Mouse (Mus musculus) CH12.LX (cell line): ENCODE measurements around the gene Ttc30b. TPM values are rescaled to one million over a fixed set of nuclear protein-coding genes. Genes with fewer than 3 reads are reported as not detected.

Source experiments
- DNase-seq: peaks from one replicate; pipeline ENCODE4 v3.0.0-alpha.2; 2013; ENCODE audit errors: extremely low read depth
- H3K27ac ChIP-seq: 2 replicates; pipeline ENCODE4 v1.5.1; 2012; ENCODE audit warnings: low read depth, mild to moderate bottlenecking, control low read depth, moderate library complexity; ENCODE audit not compliant: insufficient read depth
- H3K27me3 ChIP-seq: replicated peaks from 2 replicates; pipeline ENCODE3; 2012; ENCODE audit warnings: inconsistent platforms
- H3K36me3 ChIP-seq, 2 experiments: replicated peaks in 1 of 2; 2 replicates each; pipeline versions ENCODE3 to v1.6.1; 2012; ENCODE audit warnings: inconsistent platforms in 1 of 2, low read length in 1 of 2, mild to moderate bottlenecking in 1 of 2, mixed read lengths in 1 of 2, moderate library complexity in 1 of 2; ENCODE audit not compliant: control insufficient read depth in 1 of 2, insufficient read depth in 1 of 2
- H3K4me1 ChIP-seq, 2 experiments: 2 replicates each; pipeline ENCODE4 v1.6.1; 2012; ENCODE audit warnings: inconsistent platforms in 1 of 2, moderate library complexity in 1 of 2; ENCODE audit not compliant: insufficient read depth in 2 of 2, control insufficient read depth in 1 of 2
- H3K4me2 ChIP-seq: 2 replicates; pipeline ENCODE4 v1.6.1; 2012; ENCODE audit warnings: low read depth, mild to moderate bottlenecking, control low read depth; ENCODE audit not compliant: poor library complexity, insufficient read depth, severe bottlenecking
- H3K4me3 ChIP-seq, 3 experiments: fragments of 150-350 bp in 1 of 3; sonication (generic) in 1 of 3; replicated peaks in 1 of 3; 2 replicates each; pipeline versions ENCODE3 to v1.5.1; 2011 to 2012; ENCODE audit warnings: low read depth in 2 of 3, low read length in 2 of 3, mild to moderate bottlenecking in 2 of 3, moderate library complexity in 2 of 3, control low read depth in 1 of 3, improper control_type of control experiment in 1 of 3, inconsistent platforms in 1 of 3, mixed read lengths in 1 of 3; ENCODE audit not compliant: poor library complexity in 1 of 3
- H3K79me2 ChIP-seq: replicated peaks from 2 replicates; pipeline ENCODE4 v1.6.1; 2012; ENCODE audit warnings: mild to moderate bottlenecking, moderate library complexity; ENCODE audit not compliant: control insufficient read depth, poor library complexity, insufficient read depth, severe bottlenecking; ENCODE audit errors: extremely low read depth
- H3K9ac ChIP-seq: 2 replicates; pipeline ENCODE4 v1.6.1; 2012; ENCODE audit warnings: low read depth, mild to moderate bottlenecking, control low read depth, moderate library complexity; ENCODE audit not compliant: insufficient read depth
- H3K9me3 ChIP-seq: replicated peaks from 2 replicates; pipeline ENCODE3; 2012; ENCODE audit warnings: low read length, inconsistent platforms, mixed read lengths
- BHLHE40 ChIP-seq: IDR thresholded peaks from 2 replicates; pipeline ENCODE4 v1.6.1; 2011; ENCODE audit warnings: mild to moderate bottlenecking, low read depth, low read length, improper control_type of control experiment
- CHD1 ChIP-seq: IDR thresholded peaks from 2 replicates; pipeline ENCODE4 v1.6.1; 2012; ENCODE audit warnings: low read depth, low read length, improper control_type of control experiment, inconsistent platforms
- CTCF ChIP-seq, 2 experiments: IDR thresholded peaks in 1 of 2; conservative IDR thresholded peaks in 1 of 2; 2 replicates each; pipeline ENCODE4 v1.5.1; 2011 to 2012; ENCODE audit warnings: low read depth in 2 of 2, low read length in 2 of 2, improper control_type of control experiment in 1 of 2, inconsistent platforms in 1 of 2, mild to moderate bottlenecking in 1 of 2, moderate library complexity in 1 of 2
- E2F4 ChIP-seq: IDR thresholded peaks from 2 replicates; pipeline ENCODE4 v1.6.1; 2011; ENCODE audit warnings: low read depth, low read length, improper control_type of control experiment; ENCODE audit not compliant: insufficient replicate concordance
- ELF1 ChIP-seq: IDR thresholded peaks from 2 replicates; pipeline ENCODE4 v1.6.1; 2014; ENCODE audit warnings: low read depth, mild to moderate bottlenecking, inconsistent platforms, low read length, improper control_type of control experiment
- IRF4 ChIP-seq: IDR thresholded peaks from 2 replicates; pipeline ENCODE4 v1.6.1; 2014; ENCODE audit warnings: low read depth, mild to moderate bottlenecking, inconsistent platforms, low read length, improper control_type of control experiment
- JUN ChIP-seq: IDR thresholded peaks from 2 replicates; pipeline ENCODE4 v1.6.1; 2011; ENCODE audit warnings: low read depth, mild to moderate bottlenecking, low read length, improper control_type of control experiment, moderate library complexity; ENCODE audit not compliant: insufficient read depth
- JUND ChIP-seq: conservative IDR thresholded peaks from 2 replicates; pipeline ENCODE4 v1.6.1; 2011; ENCODE audit warnings: low read depth, low read length, improper control_type of control experiment
- MAFK ChIP-seq: IDR thresholded peaks from 2 replicates; pipeline ENCODE4 v1.6.1; 2011; ENCODE audit warnings: low read length, improper control_type of control experiment; ENCODE audit not compliant: insufficient replicate concordance
- MAX ChIP-seq: IDR thresholded peaks from 2 replicates; pipeline ENCODE4 v1.6.1; 2011; ENCODE audit warnings: low read length, improper control_type of control experiment
- NRF1 ChIP-seq: IDR thresholded peaks from 2 replicates; pipeline ENCODE4 v1.6.1; 2014; ENCODE audit warnings: low read depth, mild to moderate bottlenecking, inconsistent platforms, low read length, improper control_type of control experiment, moderate library complexity
- POLR2AphosphoS2 ChIP-seq: IDR thresholded peaks from 2 replicates; pipeline ENCODE4 v1.6.1; 2011; ENCODE audit warnings: low read depth, low read length, improper control_type of control experiment
- RAD21 ChIP-seq: IDR thresholded peaks from 2 replicates; pipeline ENCODE4 v1.6.1; 2011; ENCODE audit warnings: low read depth, mild to moderate bottlenecking, low read length, improper control_type of control experiment, moderate library complexity
- SMC3 ChIP-seq: IDR thresholded peaks from 2 replicates; pipeline ENCODE4 v1.6.1; 2011; ENCODE audit warnings: low read depth, low read length, improper control_type of control experiment
- TBP ChIP-seq: conservative IDR thresholded peaks from 2 replicates; pipeline ENCODE4 v1.6.1; 2011; ENCODE audit warnings: low read depth, low read length, improper control_type of control experiment
- USF1 ChIP-seq: IDR thresholded peaks from 2 replicates; pipeline ENCODE4 v1.6.1; 2014; ENCODE audit warnings: low read depth, mild to moderate bottlenecking, inconsistent platforms, low read length, improper control_type of control experiment
- USF2 ChIP-seq: conservative IDR thresholded peaks from 2 replicates; pipeline ENCODE4 v1.6.1; 2011; ENCODE audit warnings: low read depth, low read length, improper control_type of control experiment
- ZC3H11A ChIP-seq: IDR thresholded peaks from 2 replicates; pipeline ENCODE4 v1.6.1; 2012; ENCODE audit warnings: low read depth, mild to moderate bottlenecking, inconsistent platforms, low read length, improper control_type of control experiment
- dilution Hi-C: fragments of 300-500 bp; cut with MboI; formaldehyde crosslinking; loops from 2 replicates; pipeline ENCODE4 v1.14.3; 2020; ENCODE audit warnings: low sequenced_read_pairs; ENCODE audit not compliant: extremely low pct_unique_long_range_greater_than_20kb, extremely low pct_ligation_motif_present
- in situ Hi-C: fragments of 300-500 bp; cut with MboI; formaldehyde crosslinking; loops from 3 replicates; pipeline ENCODE4 v1.14.3; 2019; ENCODE audit warnings: low sequenced_read_pairs, low pct_ligation_motif_present, low pct_unique_long_range_greater_than_20kb, mixed read lengths
- polyA plus RNA-seq: library from polyadenylated mRNA; unstranded; fragments of >175 nt; gene quantifications from 2 replicates; pipeline ENCODE4 v1.2.1, GENCODE M21; 2012; ENCODE audit warnings: low read depth; ENCODE audit not compliant: insufficient read length
- total RNA-seq, 2 experiments: library from RNA; depleted of rRNA; stranded (reverse); fragments of 300-350 nt in 1 of 2; fragments of >200 nt in 1 of 2; gene quantifications; 2 replicates each; pipeline ENCODE4 v1.2.3; 2012 to 2014

Ttc30b gene
- total and polyA plus RNA-seq, 3 experiments, result 0.59 to 2.6 (median 1.5) TPM

- H3K9me3 ChIP-seq, result no peaks in the 10 kb centered on the region
- DNase-seq, result no peak
- H3K4me2 ChIP-seq, result no peak overlapping the region
- dilution Hi-C loops, result no loop called here
- peaks cover 22 to 71% of the 10 kb centered on the region in 2 experiments for H3K36me3 ChIP-seq
- no peaks in the 10 kb centered on the region for H3K79me2 ChIP-seq
- no peak overlapping the region for H3K4me3 ChIP-seq
- H3K9ac ChIP-seq, result no peak overlapping the region
- in situ Hi-C loops, result no loop called here
- H3K27me3 ChIP-seq, result no peaks in the 10 kb centered on the region
- no peak overlapping the region for H3K27ac ChIP-seq
- no peak for TF ChIP-seq JUND
- TF ChIP-seq MAX, result no peak
- no peak for TF ChIP-seq NRF1
- TF ChIP-seq POLR2AphosphoS2, result no peak
- no peak for TF ChIP-seq E2F4
- no peak for TF ChIP-seq ZC3H11A
- no peak for TF ChIP-seq IRF4
- TF ChIP-seq SMC3, result no peak
- H3K4me1 ChIP-seq, result no peaks in the 10 kb centered on the region
These were observed 31.2 kb downstream of the Ttc30b start for GRCm38 (mm10) chr2:75907142-75907541.

GRCm38 (mm10) chr2:75901869-75902268, 36.5 kb downstream of the Ttc30b start:
- Histone ChIP-seq H3K36me3 (peaks cover 17 to 55% of the 10 kb centered on the region in 2 experiments), H3K9ac (no peak overlapping the region), H3K9me3 (peaks cover 5% of the 10 kb centered on the region), H3K4me3 (no peak overlapping the region), H3K27ac (no peak overlapping the region), H3K27me3 (no peaks in the 10 kb centered on the region), H3K4me2 (no peak overlapping the region), H3K79me2 (no peaks in the 10 kb centered on the region), H3K4me1 (no peaks in the 10 kb centered on the region)
- in situ Hi-C loops, result no loop called here
- dilution Hi-C loops, result no loop called here
- TF ChIP-seq CTCF (conservative IDR thresholded peaks at IDR 0.05 in 1 of 2, IDR thresholded peaks at IDR 0.05 in 1 of 2; ENCODE audit: low read depth in 2 of 2, low read length in 2 of 2), result no peak
- TF ChIP-seq MAX, result no peak
- TF ChIP-seq ELF1, result no peak
- TF ChIP-seq SMC3, result no peak
- TF ChIP-seq JUN, result no peak
- no peak for TF ChIP-seq CHD1
- TF ChIP-seq MAFK, result no peak
- no peak for TF ChIP-seq USF1
- no peak for TF ChIP-seq TBP
- no peak for TF ChIP-seq RAD21
- no peak for TF ChIP-seq BHLHE40
- TF ChIP-seq USF2, result no peak
- DNase-seq, result no peak
